Mouse (Mus musculus) neural tube, embryonic 15.5 days (tissue): ENCODE measurements at regions not wholly inside any gene's neighbourhood (a gene's known extent, or its start where the extent isn't known, plus 50 kb on each side); places are given as distances from the start of the nearest gene placed in this dataset.
"Not testable (repeated sequence)": the region's sequence is repeated elsewhere in the genome, so short reads cannot be mapped to it uniquely, and the experiment has no call there.

ENCODE experiments used
- ATAC-seq: fragments of 200-750 bp; cut with Nextera tagmentation; 2 replicates; pipeline ENCODE4 v1.8.0; 2017; ENCODE audit warnings: mild to moderate bottlenecking, moderate TSS enrichment, moderate library complexity; ENCODE audit not compliant: low FRiP score
- H3K27ac ChIP-seq: fragments of 300-500 bp; sonication (generic); replicated peaks from 2 replicates; pipeline ENCODE4 v1.5.1; 2015; ENCODE audit warnings: mild to moderate bottlenecking, inconsistent platforms
- H3K27me3 ChIP-seq: fragments of 300-500 bp; sonication (generic); replicated peaks from 2 replicates; pipeline ENCODE4 v1.6.1; 2015; ENCODE audit warnings: inconsistent platforms
- H3K36me3 ChIP-seq: fragments of 300-500 bp; sonication (generic); 2 replicates; pipeline ENCODE4 v1.6.1; 2015; ENCODE audit warnings: inconsistent platforms
- H3K4me1 ChIP-seq: fragments of 300-500 bp; sonication (generic); 2 replicates; pipeline ENCODE4 v1.6.1; 2015; ENCODE audit warnings: inconsistent platforms
- H3K4me2 ChIP-seq: fragments of 300-500 bp; sonication (generic); 2 replicates; pipeline ENCODE4 v1.6.1; 2015; ENCODE audit warnings: inconsistent platforms, mild to moderate bottlenecking, moderate library complexity
- H3K4me3 ChIP-seq: fragments of 300-500 bp; sonication (generic); replicated peaks from 2 replicates; pipeline ENCODE4 v1.5.1; 2015; ENCODE audit warnings: mild to moderate bottlenecking, inconsistent platforms
- H3K9ac ChIP-seq: fragments of 300-500 bp; sonication (generic); replicated peaks from 2 replicates; pipeline ENCODE4 v1.6.1; 2015; ENCODE audit warnings: mild to moderate bottlenecking, inconsistent platforms
- H3K9me3 ChIP-seq: fragments of 300-500 bp; sonication (generic); replicated peaks from 2 replicates; pipeline ENCODE4 v1.6.1; 2016; ENCODE audit warnings: inconsistent platforms
- WGBS: fragments of 180-500 bp; shearing (Covaris S2); methylation state at CpG from one replicate; pipeline ENCODE4 v1.1.7; 2015; ENCODE audit warnings: mixed read lengths; 5-methylcytosine and 5-hydroxymethylcytosine counted together

- H3K27ac ChIP-seq: no peak overlapping the region
- no peak overlapping the region for H3K4me2 ChIP-seq
- no peaks in the 10 kb centered on the region for H3K27me3 ChIP-seq
- H3K4me3 ChIP-seq: no peak overlapping the region
- H3K4me1 ChIP-seq: no peaks in the 10 kb centered on the region
- no peaks in the 10 kb centered on the region for H3K36me3 ChIP-seq
- ATAC-seq: no peak
- 53% methylated on average over 5 of the region's 5 CpGs for WGBS
- no peak overlapping the region for H3K9ac ChIP-seq
- H3K9me3 ChIP-seq: no peaks in the 10 kb centered on the region
Measured at GRCm38 (mm10) chr4:22914886-22915285, 426.7 kb upstream of the Pou3f2 start.

GRCm38 (mm10) chr4:22892694-22893046 is 404.5 kb upstream of the Pou3f2 start:
- no peak overlapping the region for H3K4me2 ChIP-seq
- no peak overlapping the region for H3K9ac ChIP-seq
- no peaks in the 10 kb centered on the region for H3K9me3 ChIP-seq
- no peak overlapping the region for H3K4me3 ChIP-seq
- H3K27me3 ChIP-seq: no peaks in the 10 kb centered on the region
- no peak; the same call in 1 of the 2 replicates for ATAC-seq
- H3K27ac ChIP-seq: no peak overlapping the region
- H3K4me1 ChIP-seq: peaks cover 9% of the 10 kb centered on the region; the same call in 1 of the 2 replicates
- no peaks in the 10 kb centered on the region for H3K36me3 ChIP-seq
- 37% methylated on average over 4 of the region's 4 CpGs for whole genome bisulfite sequencing

GRCm38 (mm10) chr4:22891974-22892693 is 404.0 kb upstream of the Pou3f2 start:
- peaks cover 9% of the 10 kb centered on the region; the same call in 1 of the 2 replicates for H3K4me1 ChIP-seq
- H3K4me3 ChIP-seq: no peak overlapping the region
- no peaks in the 10 kb centered on the region for H3K9me3 ChIP-seq
- WGBS: 19% methylated on average over 3 of the region's 3 CpGs
- H3K9ac ChIP-seq: no peak overlapping the region
- H3K4me2 ChIP-seq: no peak overlapping the region
- no peaks in the 10 kb centered on the region for H3K36me3 ChIP-seq
- no peak overlapping the region for H3K27ac ChIP-seq
- no peaks in the 10 kb centered on the region for H3K27me3 ChIP-seq
- peak; percentile 53; the same call in 1 of the 2 replicates for ATAC-seq

GRCm38 (mm10) chr4:22880692-22881091 is 392.5 kb upstream of the Pou3f2 start:
- H3K9ac ChIP-seq: no peak overlapping the region
- WGBS: 13% methylated on average over 7 of the region's 7 CpGs
- ATAC-seq: no peak
- no peaks in the 10 kb centered on the region for H3K4me1 ChIP-seq
- H3K27ac ChIP-seq: no peak overlapping the region
- H3K27me3 ChIP-seq: no peaks in the 10 kb centered on the region
- H3K36me3 ChIP-seq: no peaks in the 10 kb centered on the region
- H3K9me3 ChIP-seq: no peaks in the 10 kb centered on the region; the same call in 1 of the 2 replicates
- no peak overlapping the region for H3K4me2 ChIP-seq
- H3K4me3 ChIP-seq: no peak overlapping the region

GRCm38 (mm10) chr4:22875392-22875791 is 387.2 kb upstream of the Pou3f2 start:
- no peaks in the 10 kb centered on the region for H3K27me3 ChIP-seq
- H3K4me3 ChIP-seq: no peak overlapping the region
- H3K4me1 ChIP-seq: no peaks in the 10 kb centered on the region
- H3K27ac ChIP-seq: no peak overlapping the region
- no peaks in the 10 kb centered on the region for H3K36me3 ChIP-seq
- 47% methylated on average over 3 of the region's 3 CpGs for WGBS
- H3K4me2 ChIP-seq: no peak overlapping the region
- no peak for ATAC-seq
- no peak overlapping the region for H3K9ac ChIP-seq
- H3K9me3 ChIP-seq: no peaks in the 10 kb centered on the region

GRCm38 (mm10) chr4:22836124-22836445 is 347.9 kb upstream of the Pou3f2 start:
- peaks cover 12% of the 10 kb centered on the region for H3K4me1 ChIP-seq
- no peaks in the 10 kb centered on the region for H3K36me3 ChIP-seq
- H3K4me3 ChIP-seq: peak overlapping the region; percentile 22
- 13% methylated on average over 7 of the region's 7 CpGs for WGBS
- no peak overlapping the region for H3K9ac ChIP-seq
- 0 out of 2 replicates have a peak, but pooled peaks have one; percentile 58 for ATAC-seq
- no peaks in the 10 kb centered on the region for H3K27me3 ChIP-seq
- no peaks in the 10 kb centered on the region for H3K9me3 ChIP-seq
- peak overlapping the region; percentile 50 for H3K4me2 ChIP-seq
- no peak overlapping the region for H3K27ac ChIP-seq

- H3K9ac ChIP-seq: no peak overlapping the region
- peaks cover 12% of the 10 kb centered on the region for H3K4me1 ChIP-seq
- no peaks in the 10 kb centered on the region for H3K27me3 ChIP-seq
- H3K9me3 ChIP-seq: no peaks in the 10 kb centered on the region
- peak overlapping the region; percentile 22 for H3K4me3 ChIP-seq
- peak; percentile 79 for ATAC-seq
- H3K4me2 ChIP-seq: peak overlapping the region; percentile 50
- H3K27ac ChIP-seq: peak overlapping the region; percentile 58
- 4% methylated on average over 9 of the region's 9 CpGs for WGBS
- H3K36me3 ChIP-seq: no peaks in the 10 kb centered on the region
Measured at GRCm38 (mm10) chr4:22835381-22836123, 347.4 kb upstream of the Pou3f2 start.

GRCm38 (mm10) chr4:22833851-22834440 is 345.8 kb upstream of the Pou3f2 start:
- no peak overlapping the region for H3K4me2 ChIP-seq
- ATAC-seq: no peak
- no peaks in the 10 kb centered on the region for H3K9me3 ChIP-seq
- no peak overlapping the region for H3K27ac ChIP-seq
- H3K4me1 ChIP-seq: peaks cover 12% of the 10 kb centered on the region
- no peaks in the 10 kb centered on the region for H3K27me3 ChIP-seq
- H3K9ac ChIP-seq: no peak overlapping the region
- 17% methylated on average over 1 of the region's 1 CpGs for WGBS
- no peak overlapping the region for H3K4me3 ChIP-seq
- H3K36me3 ChIP-seq: no peaks in the 10 kb centered on the region

GRCm38 (mm10) chr4:22803665-22804064 is 315.5 kb upstream of the Pou3f2 start:
- H3K27ac ChIP-seq: no peak overlapping the region
- no peaks in the 10 kb centered on the region for H3K36me3 ChIP-seq
- 17% methylated on average over 3 of the region's 3 CpGs for WGBS
- no peaks in the 10 kb centered on the region for H3K4me1 ChIP-seq
- ATAC-seq: no peak
- H3K9ac ChIP-seq: no peak overlapping the region
- no peak overlapping the region for H3K4me3 ChIP-seq
- no peak overlapping the region for H3K4me2 ChIP-seq
- no peaks in the 10 kb centered on the region for H3K27me3 ChIP-seq
- no peaks in the 10 kb centered on the region for H3K9me3 ChIP-seq

- Histone ChIP-seq H3K27me3 (no peaks in the 10 kb centered on the region), H3K9ac (no peak overlapping the region), H3K27ac (no peak overlapping the region), H3K4me3 (no peak overlapping the region), H3K4me2 (no peak overlapping the region), H3K9me3 (no peaks in the 10 kb centered on the region), H3K4me1 (no peaks in the 10 kb centered on the region), H3K36me3 (no peaks in the 10 kb centered on the region)
- WGBS: 76% methylated on average over 1 of the region's 1 CpGs
- ATAC-seq: no peak
Measured at GRCm38 (mm10) chr4:22792826-22793225, 304.7 kb upstream of the Pou3f2 start.

GRCm38 (mm10) chr4:22787866-22788265 is 299.7 kb upstream of the Pou3f2 start:
- no peaks in the 10 kb centered on the region for H3K4me1 ChIP-seq
- no peak overlapping the region for H3K4me3 ChIP-seq
- no peak overlapping the region for H3K4me2 ChIP-seq
- no peaks in the 10 kb centered on the region for H3K27me3 ChIP-seq
- H3K9ac ChIP-seq: no peak overlapping the region
- H3K9me3 ChIP-seq: no peaks in the 10 kb centered on the region
- WGBS: 30% methylated on average over 3 of the region's 3 CpGs
- no peak overlapping the region for H3K27ac ChIP-seq
- no peak for ATAC-seq
- H3K36me3 ChIP-seq: no peaks in the 10 kb centered on the region

- H3K4me1 ChIP-seq, H3K4me3 ChIP-seq: not testable (repeated sequence)
Measured at GRCm38 (mm10) chr4:22763026-22763425, 274.9 kb upstream of the Pou3f2 start.

More at GRCm38 (mm10) chr4:22763026-22763425, 274.9 kb upstream of the Pou3f2 start:
- H3K9ac ChIP-seq, ATAC-seq, H3K27me3 ChIP-seq, H3K9me3 ChIP-seq, H3K36me3 ChIP-seq, H3K4me2 ChIP-seq, H3K27ac ChIP-seq: not testable (repeated sequence)
- WGBS: 95% methylated on average over 4 of the region's 4 CpGs
